Mouse (Mus musculus) cerebellum, adult 2 months (tissue): Measurements from ENCODE around the gene Tnxb.

Source experiments
- CTCF ChIP-seq: fragments of 200-500 bp; IDR thresholded peaks from 2 replicates; pipeline ENCODE4 v1.5.1; 2011; ENCODE audit warnings: low read depth, mild to moderate bottlenecking, control low read depth, low read length, moderate library complexity, borderline replicate concordance; ENCODE audit not compliant: insufficient read depth
- POLR2A ChIP-seq: fragments of 200-500 bp; IDR thresholded peaks from 2 replicates; pipeline ENCODE4 v1.6.1; 2011; ENCODE audit warnings: low read length, control low read depth, borderline replicate concordance; ENCODE audit not compliant: insufficient read depth

- TF ChIP-seq CTCF (no peak), POLR2A (no peak)
Observed at GRCm38 (mm10) chr17:34761471-34761870, 91.1 kb downstream of the Tnxb start.
